Mouse (Mus musculus) frontal cortex, postnatal 25 days (tissue): ENCODE measurements around the gene Olfr969.
"Not testable (repeated sequence)": the region's sequence is repeated elsewhere in the genome, so short reads cannot be mapped to it uniquely, and the experiment has no call there.

Experiments used
- DNase-seq, 2 experiments: peaks; one replicate each; pipeline ENCODE4 v3.0.0; 2022; ENCODE audit warnings: low spot score in 2 of 2

Gene Olfr969

GRCm38 (mm10) chr9:39790558-39790957 is at the start of gene Olfr969:
Gene Olfr969, plus strand, starts transcription at chr9:39790945.
- no peak for DNase-seq

DNA sequence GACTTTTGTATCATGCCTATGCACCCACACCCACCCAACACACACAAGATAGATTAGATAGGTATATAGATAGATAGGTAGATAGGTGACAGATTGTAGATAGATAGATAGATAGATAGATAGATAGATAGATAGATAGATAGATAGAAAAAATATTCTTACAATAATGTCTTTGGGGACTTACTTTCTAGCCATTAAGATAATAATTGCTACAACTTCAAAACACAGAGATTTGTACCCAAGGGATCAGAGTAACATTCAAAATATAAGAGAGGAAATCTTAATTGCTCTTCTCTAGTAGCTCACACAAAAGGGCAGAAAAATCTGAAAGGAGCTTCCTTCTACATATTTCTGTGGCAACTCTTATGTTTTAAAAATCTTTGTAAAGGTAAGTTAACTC is 44.8 kb upstream of the Olfr969 start, which contains the start of gene Olfr967:
Gene Olfr967, plus strand, starts transcription at position 301 of the 400 bp plus-strand sequence.
- DNase-seq, result no peak

- no peak for DNase-seq
Measured at GRCm38 (mm10) chr9:39746428-39746827, 44.3 kb upstream of the Olfr969 start.

DNA sequence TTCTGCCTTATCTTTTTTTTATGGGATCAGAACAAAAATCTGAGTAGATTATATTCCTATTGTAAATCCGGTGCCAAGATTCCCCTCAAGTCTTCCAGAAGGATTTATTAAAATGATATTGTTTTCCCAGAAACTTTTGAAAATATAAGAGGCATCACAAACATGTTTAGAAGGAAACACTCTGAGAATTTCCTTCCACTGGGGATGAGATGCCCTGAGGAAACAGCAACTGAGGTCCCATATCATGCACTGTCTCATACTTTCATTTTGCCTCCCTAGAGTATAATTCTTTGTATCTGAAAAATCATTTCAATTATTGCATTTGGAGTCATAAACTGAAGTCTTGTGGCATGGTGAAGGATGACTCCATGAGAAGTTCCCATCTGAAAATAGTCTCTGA is 7.6 kb upstream of the Olfr969 start, which contains the start of gene Olfr968:
Gene Olfr968, minus strand, starts transcription at position 101 of the 400 bp plus-strand sequence.
- no peak for DNase-seq

DNA sequence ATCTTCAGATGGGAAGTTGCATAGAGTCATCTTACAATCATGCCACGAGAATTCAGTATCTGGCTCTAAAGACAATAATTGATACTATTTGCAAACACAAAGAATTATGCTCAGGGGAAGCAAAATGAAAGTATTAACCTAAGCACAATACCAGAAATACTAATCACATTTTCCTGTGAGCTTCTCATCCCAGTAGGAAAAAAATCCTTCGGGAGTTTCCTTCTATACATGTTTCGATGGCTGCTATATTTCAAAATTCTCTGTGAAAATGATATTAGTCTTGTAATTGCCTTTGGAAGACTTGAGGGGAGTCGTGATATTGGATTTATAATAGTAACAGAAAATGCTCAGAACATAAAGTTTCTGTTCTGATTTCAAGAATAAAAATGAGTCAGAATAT is 17.8 kb downstream of the Olfr969 start, which contains the start of gene Olfr970:
Gene Olfr970, plus strand, starts transcription at position 301 of the 400 bp plus-strand sequence.
- DNase-seq, result no peak

DNA sequence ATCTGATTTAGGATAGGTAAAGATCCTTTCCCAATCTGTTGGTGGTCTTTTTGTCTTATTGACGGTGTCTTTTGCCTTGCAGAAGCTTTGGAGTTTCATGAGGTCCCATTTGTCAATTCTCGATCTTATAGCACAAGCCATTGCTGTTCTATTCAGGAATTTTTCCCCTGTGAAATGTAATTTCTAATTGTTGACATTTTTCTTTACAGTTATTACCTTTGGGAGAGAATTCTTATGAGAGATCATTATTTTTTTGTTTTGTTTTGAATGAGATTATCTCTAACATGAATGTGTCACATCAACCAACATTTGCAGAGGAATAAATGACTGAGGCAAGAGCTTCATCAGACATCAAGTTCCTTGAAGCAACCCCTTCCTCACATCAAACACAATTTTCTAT is 45.8 kb downstream of the Olfr969 start, which contains the start of gene Olfr971:
Gene Olfr971, plus strand, starts transcription at position 301 of the 400 bp plus-strand sequence.
- not testable (repeated sequence) for DNase-seq
